Mouse (Mus musculus) intestine, embryonic 14.5 days (tissue): ENCODE measurements at regions not wholly inside any gene's neighbourhood (a gene's known extent, or its start where the extent isn't known, plus 50 kb on each side); places are given as distances from the start of the nearest gene placed in this dataset.

Experiments used
- ATAC-seq: fragments of 200-750 bp; cut with Nextera tagmentation; replicated peaks from 2 replicates; pipeline ENCODE4 v1.8.0; 2017; ENCODE audit warnings: low read depth, moderate number of reproducible peaks, moderate TSS enrichment, moderate library complexity; ENCODE audit not compliant: low FRiP score, low TSS enrichment
- DNase-seq: peaks from one replicate; pipeline ENCODE4 v3.0.0-alpha.2; 2018; ENCODE audit warnings: low spot score
- H3K27ac ChIP-seq: fragments of 300-500 bp; sonication (generic); 2 replicates; pipeline ENCODE4 v1.5.1; 2014; ENCODE audit warnings: low read depth, mild to moderate bottlenecking, control low read depth
- H3K27me3 ChIP-seq: fragments of 300-500 bp; sonication (generic); replicated peaks from 2 replicates; pipeline ENCODE4 v1.6.1; 2014; ENCODE audit warnings: low read length, control low read depth; ENCODE audit not compliant: control insufficient read depth, insufficient read depth
- H3K36me3 ChIP-seq: fragments of 300-500 bp; sonication (generic); 2 replicates; pipeline ENCODE4 v1.6.1; 2014; ENCODE audit warnings: low read length, control low read depth; ENCODE audit not compliant: control insufficient read depth, insufficient read depth
- H3K4me1 ChIP-seq: fragments of 300-500 bp; sonication (generic); replicated peaks from 2 replicates; pipeline ENCODE4 v1.6.1; 2014; ENCODE audit warnings: low read length, control low read depth, mixed read lengths; ENCODE audit not compliant: control insufficient read depth, insufficient read depth
- H3K4me2 ChIP-seq: fragments of 300-500 bp; sonication (generic); 2 replicates; pipeline ENCODE4 v1.6.1; 2014; ENCODE audit warnings: low read length
- H3K4me3 ChIP-seq: fragments of 300-500 bp; sonication (generic); 2 replicates; pipeline ENCODE4 v1.5.1; 2014; ENCODE audit warnings: low read depth, low read length, control low read depth, mixed read lengths
- H3K9ac ChIP-seq: fragments of 300-500 bp; sonication (generic); 2 replicates; pipeline ENCODE4 v1.6.1; 2014; ENCODE audit warnings: mild to moderate bottlenecking, low read length
- H3K9me3 ChIP-seq: fragments of 300-500 bp; sonication (generic); 2 replicates; pipeline ENCODE4 v1.6.1; 2016; ENCODE audit warnings: low read length, control low read depth; ENCODE audit not compliant: control insufficient read depth
- WGBS: fragments of 180-500 bp; shearing (Covaris S2); extraction: QIAGEN DNeasy Blood & Tissue Kit; methylation state at CpG from one replicate; pipeline ENCODE4 v1.1.7; 2014; 5-methylcytosine and 5-hydroxymethylcytosine counted together

DNA sequence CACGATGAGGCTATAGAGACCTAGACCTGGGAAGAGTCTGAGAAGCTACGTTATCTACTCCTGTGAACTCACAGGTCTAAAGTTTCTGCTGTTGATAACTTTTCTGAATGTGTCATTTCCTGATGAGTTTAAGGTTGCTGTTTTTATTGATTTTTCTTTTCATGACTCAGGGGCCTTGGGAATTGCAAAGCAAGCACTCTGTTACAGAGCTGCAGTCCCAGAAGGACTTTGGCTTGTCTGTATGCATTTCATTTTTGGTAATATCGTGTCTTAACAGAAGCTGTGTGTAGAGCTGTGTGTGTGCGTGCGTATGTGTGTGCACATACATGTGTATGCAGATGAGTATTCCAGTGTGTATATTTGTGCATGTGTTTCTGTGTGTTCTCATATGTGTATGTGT is 201.2 kb downstream of the Irs2 start:
- H3K9me3 ChIP-seq: no peaks in the 10 kb centered on the region
- no peak for ATAC-seq
- no peak overlapping the region for H3K27ac ChIP-seq
- no peaks in the 10 kb centered on the region for H3K27me3 ChIP-seq
- H3K4me2 ChIP-seq: no peak overlapping the region
- H3K36me3 ChIP-seq: no peaks in the 10 kb centered on the region
- no peak overlapping the region for H3K9ac ChIP-seq
- H3K4me3 ChIP-seq: no peak overlapping the region
- DNase-seq: no peak
- 93% methylated on average over 5 of the region's 5 CpGs for WGBS
- H3K4me1 ChIP-seq: no peaks in the 10 kb centered on the region; the same call in 1 of the 2 replicates

DNA sequence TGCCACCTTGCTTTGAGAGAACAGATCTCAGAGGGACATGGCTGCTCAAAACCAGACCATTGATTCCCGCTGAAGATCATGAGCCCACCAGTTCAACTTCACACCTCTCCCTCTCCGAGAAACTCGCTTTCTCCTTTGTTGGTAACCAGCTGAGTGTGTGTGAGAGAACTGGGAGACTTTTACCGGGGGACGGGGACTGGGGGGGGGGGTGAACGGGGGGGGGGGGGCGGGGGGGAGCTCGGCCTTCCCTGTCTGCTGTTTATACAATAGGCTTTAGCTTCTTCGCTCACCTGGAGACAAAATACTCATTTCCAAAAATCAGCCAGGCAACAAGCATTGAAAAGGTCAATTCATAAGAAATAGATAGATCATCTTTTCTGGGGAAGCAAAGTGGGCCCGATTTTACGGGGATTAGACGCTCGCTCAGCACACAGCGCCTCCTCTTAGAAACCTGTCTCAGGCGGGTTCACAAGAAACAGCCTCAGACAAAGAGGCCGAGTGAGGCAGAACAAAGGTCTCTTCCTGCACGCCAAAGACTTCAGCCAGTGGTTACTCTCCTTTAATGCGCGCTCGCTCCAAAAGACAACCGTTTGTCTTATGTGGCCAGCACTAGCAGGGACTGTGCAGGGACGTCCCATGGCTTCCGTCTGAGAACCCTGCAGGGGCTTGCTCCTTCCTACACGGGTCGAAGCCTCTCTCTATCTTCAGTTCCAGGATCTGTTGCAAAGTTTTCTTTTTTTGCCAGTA is 202.7 kb downstream of the Irs2 start:
- H3K4me1 ChIP-seq: no peaks in the 10 kb centered on the region; the same call in 1 of the 2 replicates
- H3K9ac ChIP-seq: no peak overlapping the region
- no peak for ATAC-seq
- peak; percentile 60 for DNase-seq
- H3K27me3 ChIP-seq: no peaks in the 10 kb centered on the region
- H3K4me3 ChIP-seq: no peak overlapping the region
- no peak overlapping the region for H3K27ac ChIP-seq
- 9% methylated on average over 25 of the region's 25 CpGs for WGBS
- H3K4me2 ChIP-seq: peak overlapping the region; percentile 38
- H3K36me3 ChIP-seq: no peaks in the 10 kb centered on the region
- no peaks in the 10 kb centered on the region for H3K9me3 ChIP-seq

DNA sequence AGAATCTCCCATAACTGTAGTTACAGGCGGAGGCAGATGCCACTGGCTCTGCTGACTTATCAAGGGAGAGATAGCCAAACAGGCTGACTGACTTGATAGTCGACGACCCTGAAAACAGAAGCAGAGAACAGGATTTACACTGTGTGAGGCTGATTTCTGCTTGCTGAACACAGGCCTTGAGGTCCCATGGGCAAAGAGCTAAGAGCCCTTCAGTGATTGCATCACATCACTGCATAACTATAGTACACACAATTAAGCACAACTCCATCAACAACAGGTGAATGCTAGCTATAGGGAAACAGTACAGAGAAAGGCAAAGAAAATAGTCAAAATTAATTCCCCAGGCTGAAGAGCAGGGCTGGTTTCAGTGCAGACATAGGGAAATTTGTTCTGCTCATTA is 203.3 kb downstream of the Irs2 start:
- no peak overlapping the region for H3K4me3 ChIP-seq
- no peaks in the 10 kb centered on the region for H3K9me3 ChIP-seq
- H3K4me1 ChIP-seq: no peaks in the 10 kb centered on the region; the same call in 1 of the 2 replicates
- no peak for DNase-seq
- ATAC-seq: no peak
- no peak overlapping the region for H3K4me2 ChIP-seq
- H3K9ac ChIP-seq: no peak overlapping the region
- no peaks in the 10 kb centered on the region for H3K27me3 ChIP-seq
- no peaks in the 10 kb centered on the region for H3K36me3 ChIP-seq
- no peak overlapping the region for H3K27ac ChIP-seq
- 59% methylated on average over 3 of the region's 3 CpGs for WGBS

- ATAC-seq: no peak
- DNase-seq: no peak
- H3K36me3 ChIP-seq: no peaks in the 10 kb centered on the region
- H3K27me3 ChIP-seq: no peaks in the 10 kb centered on the region
- no peak overlapping the region for H3K27ac ChIP-seq
- H3K9ac ChIP-seq: no peak overlapping the region
- no peak overlapping the region for H3K4me3 ChIP-seq
- no peaks in the 10 kb centered on the region for H3K9me3 ChIP-seq
- no peak overlapping the region for H3K4me2 ChIP-seq
- no peaks in the 10 kb centered on the region; the same call in 1 of the 2 replicates for H3K4me1 ChIP-seq
Measured at GRCm38 (mm10) chr8:10802003-10802402, 206.3 kb downstream of the Irs2 start.

GRCm38 (mm10) chr8:10801580-10801979 is 206.7 kb downstream of the Irs2 start:
- H3K27ac ChIP-seq: no peak overlapping the region
- no peak overlapping the region for H3K9ac ChIP-seq
- H3K4me3 ChIP-seq: no peak overlapping the region
- no peak for ATAC-seq
- no peaks in the 10 kb centered on the region; the same call in 1 of the 2 replicates for H3K4me1 ChIP-seq
- H3K27me3 ChIP-seq: no peaks in the 10 kb centered on the region
- no peak for DNase-seq
- H3K36me3 ChIP-seq: no peaks in the 10 kb centered on the region
- WGBS: 74% methylated on average over 5 of the region's 5 CpGs
- H3K4me2 ChIP-seq: no peak overlapping the region
- no peaks in the 10 kb centered on the region for H3K9me3 ChIP-seq

DNA sequence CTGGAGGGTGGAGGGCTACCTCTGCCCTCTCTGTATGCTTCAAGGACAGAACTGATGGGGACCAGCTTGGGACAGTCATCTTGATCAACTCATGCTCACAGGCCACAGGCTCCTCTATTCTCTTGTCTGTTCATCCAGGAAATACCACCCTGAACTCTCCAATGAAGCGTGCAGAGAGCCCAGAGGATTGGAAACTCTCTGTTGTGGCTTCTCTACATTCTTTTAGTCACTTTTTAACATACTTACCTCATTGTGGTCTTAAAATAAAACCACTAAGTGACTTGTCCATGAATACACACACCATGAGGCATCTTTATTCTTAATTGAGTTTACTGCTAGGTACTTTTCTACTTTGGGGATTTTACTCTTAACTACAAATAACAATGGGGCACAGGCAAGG is 209.8 kb downstream of the Irs2 start:
- WGBS: 88% methylated on average over 1 of the region's 1 CpGs
- DNase-seq (no peak), ATAC-seq (no peak)
- Histone ChIP-seq H3K4me3 (no peak overlapping the region), H3K4me1 (0 out of 2 replicates have a peak, but pooled peaks cover 3% of the 10 kb centered on the region), H3K9ac (no peak overlapping the region), H3K9me3 (no peaks in the 10 kb centered on the region), H3K36me3 (no peaks in the 10 kb centered on the region), H3K4me2 (no peak overlapping the region), H3K27ac (no peak overlapping the region), H3K27me3 (no peaks in the 10 kb centered on the region)

- H3K27ac ChIP-seq: no peak overlapping the region
- no peak overlapping the region for H3K9ac ChIP-seq
- H3K9me3 ChIP-seq: no peaks in the 10 kb centered on the region
- WGBS: 66% methylated on average over 10 of the region's 10 CpGs
- no peak for DNase-seq
- H3K4me2 ChIP-seq: no peak overlapping the region
- ATAC-seq: no peak
- H3K4me3 ChIP-seq: no peak overlapping the region
- 0 out of 2 replicates have a peak, but pooled peaks cover 3% of the 10 kb centered on the region for H3K4me1 ChIP-seq
- no peaks in the 10 kb centered on the region for H3K36me3 ChIP-seq
- H3K27me3 ChIP-seq: no peaks in the 10 kb centered on the region
Measured at GRCm38 (mm10) chr8:10794367-10795189, 213.7 kb downstream of the Irs2 start.

DNA sequence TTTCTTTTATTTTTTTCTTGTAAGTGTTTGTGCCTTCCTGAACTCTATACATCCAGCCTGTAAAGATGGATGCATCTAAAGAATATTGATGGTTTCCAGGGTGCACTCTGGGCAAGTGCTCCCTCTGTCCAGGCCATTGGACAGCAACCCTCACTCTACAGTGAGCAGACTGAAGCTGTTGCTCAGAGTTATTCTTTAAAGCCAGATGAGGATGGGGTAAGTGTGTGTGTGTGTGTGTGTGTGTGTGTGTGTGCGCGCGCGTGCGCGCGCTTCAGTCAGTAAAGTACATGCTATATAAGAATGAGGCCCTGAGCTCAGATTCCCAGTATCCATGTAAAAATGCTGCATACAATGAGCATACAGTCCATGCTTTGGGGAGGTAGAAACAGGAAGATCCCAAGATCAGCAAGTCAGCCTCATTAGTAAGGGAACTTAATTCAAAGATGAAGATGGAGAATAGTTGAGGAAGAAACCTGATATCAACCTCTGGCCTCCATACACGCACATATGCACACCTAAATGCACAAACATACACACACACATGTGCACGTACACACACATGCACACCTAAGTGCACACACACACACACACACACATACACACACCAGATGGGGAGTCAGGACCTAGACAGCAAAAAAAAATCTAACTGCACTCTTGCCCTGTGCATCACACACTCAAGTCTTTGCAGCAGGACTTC is 214.4 kb downstream of the Irs2 start:
- Histone ChIP-seq H3K4me1 (0 out of 2 replicates have a peak, but pooled peaks cover 3% of the 10 kb centered on the region), H3K4me2 (no peak overlapping the region), H3K27ac (no peak overlapping the region), H3K36me3 (no peaks in the 10 kb centered on the region), H3K4me3 (no peak overlapping the region), H3K9ac (no peak overlapping the region), H3K27me3 (no peaks in the 10 kb centered on the region), H3K9me3 (no peaks in the 10 kb centered on the region)
- no peak for ATAC-seq
- WGBS: 95% methylated on average over 9 of the region's 9 CpGs
- DNase-seq: no peak
